Mouse (Mus musculus) CH12.LX (cell line): ENCODE measurements around the gene Abhd16a. TPM values are rescaled to one million over a fixed set of nuclear protein-coding genes. Genes with fewer than 3 reads are reported as not detected.

ENCODE experiments used
- DNase-seq: peaks from one replicate; pipeline ENCODE4 v3.0.0-alpha.2; 2013; ENCODE audit errors: extremely low read depth
- H3K27ac ChIP-seq: 2 replicates; pipeline ENCODE4 v1.5.1; 2012; ENCODE audit warnings: low read depth, mild to moderate bottlenecking, control low read depth, moderate library complexity; ENCODE audit not compliant: insufficient read depth
- H3K27me3 ChIP-seq: replicated peaks from 2 replicates; pipeline ENCODE3; 2012; ENCODE audit warnings: inconsistent platforms
- H3K36me3 ChIP-seq, 2 experiments: replicated peaks in 1 of 2; 2 replicates each; pipeline versions ENCODE3 to v1.6.1; 2012; ENCODE audit warnings: inconsistent platforms in 1 of 2, low read length in 1 of 2, mild to moderate bottlenecking in 1 of 2, mixed read lengths in 1 of 2, moderate library complexity in 1 of 2; ENCODE audit not compliant: control insufficient read depth in 1 of 2, insufficient read depth in 1 of 2
- H3K4me1 ChIP-seq, 2 experiments: 2 replicates each; pipeline ENCODE4 v1.6.1; 2012; ENCODE audit warnings: inconsistent platforms in 1 of 2, moderate library complexity in 1 of 2; ENCODE audit not compliant: insufficient read depth in 2 of 2, control insufficient read depth in 1 of 2
- H3K4me2 ChIP-seq: 2 replicates; pipeline ENCODE4 v1.6.1; 2012; ENCODE audit warnings: low read depth, mild to moderate bottlenecking, control low read depth; ENCODE audit not compliant: poor library complexity, insufficient read depth, severe bottlenecking
- H3K4me3 ChIP-seq, 3 experiments: fragments of 150-350 bp in 1 of 3; sonication (generic) in 1 of 3; replicated peaks in 1 of 3; 2 replicates each; pipeline versions ENCODE3 to v1.5.1; 2011 to 2012; ENCODE audit warnings: low read depth in 2 of 3, low read length in 2 of 3, mild to moderate bottlenecking in 2 of 3, moderate library complexity in 2 of 3, control low read depth in 1 of 3, improper control_type of control experiment in 1 of 3, inconsistent platforms in 1 of 3, mixed read lengths in 1 of 3; ENCODE audit not compliant: poor library complexity in 1 of 3
- H3K79me2 ChIP-seq: replicated peaks from 2 replicates; pipeline ENCODE4 v1.6.1; 2012; ENCODE audit warnings: mild to moderate bottlenecking, moderate library complexity; ENCODE audit not compliant: control insufficient read depth, poor library complexity, insufficient read depth, severe bottlenecking; ENCODE audit errors: extremely low read depth
- H3K9ac ChIP-seq: 2 replicates; pipeline ENCODE4 v1.6.1; 2012; ENCODE audit warnings: low read depth, mild to moderate bottlenecking, control low read depth, moderate library complexity; ENCODE audit not compliant: insufficient read depth
- H3K9me3 ChIP-seq: replicated peaks from 2 replicates; pipeline ENCODE3; 2012; ENCODE audit warnings: low read length, inconsistent platforms, mixed read lengths
- BHLHE40 ChIP-seq: IDR thresholded peaks from 2 replicates; pipeline ENCODE4 v1.6.1; 2011; ENCODE audit warnings: mild to moderate bottlenecking, low read depth, low read length, improper control_type of control experiment
- CHD1 ChIP-seq: IDR thresholded peaks from 2 replicates; pipeline ENCODE4 v1.6.1; 2012; ENCODE audit warnings: low read depth, low read length, improper control_type of control experiment, inconsistent platforms
- CHD2 ChIP-seq: IDR thresholded peaks from 2 replicates; pipeline ENCODE4 v1.6.1; 2011; ENCODE audit warnings: low read length, improper control_type of control experiment
- CTCF ChIP-seq, 2 experiments: IDR thresholded peaks in 1 of 2; conservative IDR thresholded peaks in 1 of 2; 2 replicates each; pipeline ENCODE4 v1.5.1; 2011 to 2012; ENCODE audit warnings: low read depth in 2 of 2, low read length in 2 of 2, improper control_type of control experiment in 1 of 2, inconsistent platforms in 1 of 2, mild to moderate bottlenecking in 1 of 2, moderate library complexity in 1 of 2
- E2F4 ChIP-seq: IDR thresholded peaks from 2 replicates; pipeline ENCODE4 v1.6.1; 2011; ENCODE audit warnings: low read depth, low read length, improper control_type of control experiment; ENCODE audit not compliant: insufficient replicate concordance
- EP300 ChIP-seq: IDR thresholded peaks from 2 replicates; pipeline ENCODE4 v1.6.1; 2011; ENCODE audit warnings: low read length, improper control_type of control experiment
- HCFC1 ChIP-seq: IDR thresholded peaks from 2 replicates; pipeline ENCODE4 v1.6.1; 2012; ENCODE audit warnings: low read depth, mild to moderate bottlenecking, inconsistent platforms, low read length, improper control_type of control experiment
- JUN ChIP-seq: IDR thresholded peaks from 2 replicates; pipeline ENCODE4 v1.6.1; 2011; ENCODE audit warnings: low read depth, mild to moderate bottlenecking, low read length, improper control_type of control experiment, moderate library complexity; ENCODE audit not compliant: insufficient read depth
- MAZ ChIP-seq: IDR thresholded peaks from 2 replicates; pipeline ENCODE4 v1.6.1; 2012; ENCODE audit warnings: low read depth, mild to moderate bottlenecking, inconsistent platforms, low read length, improper control_type of control experiment, moderate library complexity
- MYC ChIP-seq: IDR thresholded peaks from 2 replicates; pipeline ENCODE4 v1.6.1; 2011; ENCODE audit warnings: low read depth, mild to moderate bottlenecking, improper control_type of control experiment, low read length
- NELFE ChIP-seq: IDR thresholded peaks from 2 replicates; pipeline ENCODE4 v1.6.1; 2011; ENCODE audit warnings: low read depth, low read length, improper control_type of control experiment
- POLR2AphosphoS2 ChIP-seq: IDR thresholded peaks from 2 replicates; pipeline ENCODE4 v1.6.1; 2011; ENCODE audit warnings: low read depth, low read length, improper control_type of control experiment
- SIN3A ChIP-seq: IDR thresholded peaks from 2 replicates; pipeline ENCODE4 v1.6.1; 2012; ENCODE audit warnings: low read length, improper control_type of control experiment, inconsistent platforms
- UBTF ChIP-seq: IDR thresholded peaks from 2 replicates; pipeline ENCODE4 v1.6.1; 2012; ENCODE audit warnings: low read depth, mild to moderate bottlenecking, inconsistent platforms, low read length, improper control_type of control experiment, moderate library complexity
- USF2 ChIP-seq: conservative IDR thresholded peaks from 2 replicates; pipeline ENCODE4 v1.6.1; 2011; ENCODE audit warnings: low read depth, low read length, improper control_type of control experiment
- ZC3H11A ChIP-seq: IDR thresholded peaks from 2 replicates; pipeline ENCODE4 v1.6.1; 2012; ENCODE audit warnings: low read depth, mild to moderate bottlenecking, inconsistent platforms, low read length, improper control_type of control experiment
- ZKSCAN1 ChIP-seq: IDR thresholded peaks from 2 replicates; pipeline ENCODE4 v1.6.1; 2012; ENCODE audit warnings: low read depth, inconsistent platforms, low read length, improper control_type of control experiment, borderline replicate concordance
- ZMIZ1 ChIP-seq: IDR thresholded peaks from 2 replicates; pipeline ENCODE4 v1.6.1; 2012; ENCODE audit warnings: low read depth, mild to moderate bottlenecking, inconsistent platforms, low read length, improper control_type of control experiment
- ZNF384 ChIP-seq: IDR thresholded peaks from 2 replicates; pipeline ENCODE4 v1.6.1; 2012; ENCODE audit warnings: low read depth, low read length, improper control_type of control experiment, inconsistent platforms
- dilution Hi-C: fragments of 300-500 bp; cut with MboI; formaldehyde crosslinking; loops from 2 replicates; pipeline ENCODE4 v1.14.3; 2020; ENCODE audit warnings: low sequenced_read_pairs; ENCODE audit not compliant: extremely low pct_unique_long_range_greater_than_20kb, extremely low pct_ligation_motif_present
- in situ Hi-C: fragments of 300-500 bp; cut with MboI; formaldehyde crosslinking; loops from 3 replicates; pipeline ENCODE4 v1.14.3; 2019; ENCODE audit warnings: low sequenced_read_pairs, low pct_ligation_motif_present, low pct_unique_long_range_greater_than_20kb, mixed read lengths
- polyA plus RNA-seq: library from polyadenylated mRNA; unstranded; fragments of >175 nt; gene quantifications from 2 replicates; pipeline ENCODE4 v1.2.1, GENCODE M21; 2012; ENCODE audit warnings: low read depth; ENCODE audit not compliant: insufficient read length
- total RNA-seq, 2 experiments: library from RNA; depleted of rRNA; stranded (reverse); fragments of 300-350 nt in 1 of 2; fragments of >200 nt in 1 of 2; gene quantifications; 2 replicates each; pipeline ENCODE4 v1.2.3; 2012 to 2014

Gene Abhd16a
- total and polyA plus RNA-seq, 3 experiments = 11.6 to 16.6 (median 15.3) TPM

DNA sequence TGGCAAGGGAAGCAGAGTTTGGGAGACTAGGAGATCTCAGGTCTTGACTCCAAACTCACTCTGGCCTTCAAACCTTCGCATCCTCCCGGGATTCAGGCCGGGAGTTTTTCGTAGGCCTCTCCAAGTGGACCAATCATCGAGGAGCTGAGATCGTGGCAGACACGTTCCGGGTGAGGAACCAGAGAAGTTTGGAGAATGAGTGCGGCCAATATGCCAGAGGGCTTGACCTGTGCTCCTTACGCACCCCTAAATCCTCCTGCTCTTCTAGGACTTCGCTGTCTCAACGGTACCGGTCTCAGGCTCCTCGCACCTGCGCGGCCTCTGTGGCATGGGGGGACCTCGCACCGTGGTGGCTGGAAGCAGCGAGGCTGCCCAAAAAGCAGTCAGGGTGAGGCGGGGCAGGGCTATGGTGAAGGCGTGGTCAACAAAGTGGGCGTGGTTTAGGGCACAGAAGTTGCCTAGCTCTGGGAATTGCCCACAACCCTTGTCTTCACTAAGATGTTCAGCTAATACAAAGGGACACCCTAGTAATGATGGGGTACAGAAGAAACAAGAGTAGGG lies 28.2 kb upstream of the Abhd16a start:
- H3K9ac ChIP-seq = no peak overlapping the region
- H3K4me3 ChIP-seq = no peak overlapping the region
- peak; percentile 14 for DNase-seq
- TF ChIP-seq MAZ = no peak
- TF ChIP-seq CTCF (conservative IDR thresholded peaks at IDR 0.05 in 1 of 2, IDR thresholded peaks at IDR 0.05 in 1 of 2; ENCODE audit: low read depth in 2 of 2, low read length in 2 of 2) = no peak
- TF ChIP-seq ZKSCAN1 = no peak
- TF ChIP-seq SIN3A = no peak
- no peak for TF ChIP-seq HCFC1
- no peak for TF ChIP-seq ZNF384
- dilution Hi-C loops = no loop called here
- no peak overlapping the region for H3K4me2 ChIP-seq
- H3K27me3 ChIP-seq = no peaks in the 10 kb centered on the region
- H3K27ac ChIP-seq = no peak overlapping the region
- peaks cover 47 to 83% of the 10 kb centered on the region in 2 experiments for H3K36me3 ChIP-seq
- no peaks in the 10 kb centered on the region for H3K79me2 ChIP-seq
- in situ Hi-C loops = no loop called here
- no peaks in the 10 kb centered on the region for H3K9me3 ChIP-seq
- peaks cover 2 to 4% of the 10 kb centered on the region in 2 experiments; a peak in 3 of 4 replicates for H3K4me1 ChIP-seq

DNA sequence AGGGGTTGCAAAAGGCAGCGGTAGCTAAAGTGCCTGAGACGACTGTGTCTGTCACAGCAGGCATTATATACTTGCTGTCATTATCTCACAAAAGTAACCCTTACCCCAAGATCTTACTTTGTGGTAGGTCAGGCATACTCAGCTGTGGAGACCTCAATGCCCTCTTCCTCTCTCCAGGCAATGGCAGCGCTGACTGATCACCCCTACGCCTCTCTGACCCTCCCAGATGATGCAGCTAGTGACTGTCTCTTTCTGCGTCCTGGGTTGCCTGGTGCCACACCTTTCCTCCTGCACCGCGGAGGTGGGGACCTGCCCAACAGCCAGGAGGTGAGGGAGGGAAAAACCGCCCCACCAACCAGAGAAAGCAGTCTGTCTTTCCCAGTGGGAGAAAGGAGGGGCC lies 27.8 kb upstream of the Abhd16a start:
- H3K4me2 ChIP-seq = no peak overlapping the region
- no peaks in the 10 kb centered on the region for H3K79me2 ChIP-seq
- H3K4me1 ChIP-seq = peaks cover 0 to 2% of the 10 kb centered on the region in 2 experiments; a peak in 2 of 4 replicates
- H3K27me3 ChIP-seq = no peaks in the 10 kb centered on the region
- no peak overlapping the region for H3K9ac ChIP-seq
- TF ChIP-seq BHLHE40 (no peak), CHD1 (no peak), E2F4 (no peak), CHD2 (no peak), NELFE (no peak), POLR2AphosphoS2 (no peak), UBTF (no peak), ZC3H11A (no peak), USF2 (no peak), MYC (no peak), SIN3A (no peak), ZMIZ1 (no peak), EP300 (no peak), JUN (no peak)
- H3K4me3 ChIP-seq = no peak overlapping the region
- H3K36me3 ChIP-seq = peaks cover 42 to 78% of the 10 kb centered on the region in 2 experiments
- in situ Hi-C loops (no loop called here), dilution Hi-C loops (no loop called here)
- no peaks in the 10 kb centered on the region for H3K9me3 ChIP-seq
- no peak overlapping the region for H3K27ac ChIP-seq
- no peak for DNase-seq
